ENCODE assay signal across 15 mouse cellular contexts in the genomic region with DNA sequence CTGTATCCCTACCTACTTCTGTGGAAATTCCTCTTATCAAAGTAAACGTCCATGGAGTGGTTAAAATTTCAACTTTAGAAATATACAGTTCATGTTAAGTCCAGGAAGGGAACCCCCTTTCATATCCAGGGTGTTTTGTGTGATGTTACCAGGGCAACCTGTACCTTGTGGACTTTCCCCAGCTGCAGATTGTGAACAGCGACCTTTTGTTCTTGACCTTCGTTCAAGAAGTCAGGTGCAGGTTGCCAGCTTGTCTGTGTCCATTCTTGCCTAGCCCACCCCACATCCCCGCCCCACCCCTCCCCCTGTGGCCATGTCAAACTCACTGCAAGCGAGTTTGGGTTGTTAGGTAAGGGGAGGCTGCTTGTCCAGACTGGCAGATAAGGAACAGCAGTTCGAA. TPM values are rescaled to one million over a fixed set of nuclear protein-coding genes. Genes with fewer than 3 reads are reported as not detected.
DNase-seq lines count a peak whose midpoint lies in the region; ATAC-seq lines count a peak whose summit lies in the region.
"Had no signal": no experiment of that assay in that cellular context is flagged by ENCODE, and none has a peak within 500 bp of the region (broad histone marks: within the 10 kb centered on the region; RNA-seq: fewer than 3 reads in every experiment).

No protein-coding gene starts in this region.

- no peak overlapping the region for H3K4me3 ChIP-seq in kidney, embryonic 16.5 days (ENCODE audit: low read length)
- H3K4me3 ChIP-seq in liver, embryonic 15.5 days (replicated peaks) = no peak overlapping the region
- H3K4me3 ChIP-seq in stomach, embryonic 15.5 days (replicated peaks) = no peak overlapping the region
- H3K4me3 ChIP-seq: embryonic facial prominence, embryonic 13.5 days; forebrain, embryonic 15.5 days; heart, adult 2 months; midbrain, embryonic 12.5 days had no signal

- no peak for DNase-seq in kidney, adult 8-10 months
- peak; percentile 37 for DNase-seq in induced T-regulatory cell, adult 2 months (ENCODE audit: low read depth)
- DNase-seq in layer of hippocampus, adult 9-10 months (ENCODE audit: low spot score) = no peak
- DNase-seq in layer of hippocampus, adult 11-12 months (ENCODE audit: low spot score) = no peak
- DNase-seq: adrenal gland, postnatal 14 days; cerebellum, adult 11 months; heart, adult 2 months; thymus, postnatal 14 days had no signal

- 0 out of 2 replicates have a peak, but pooled peaks cover 4% of the 10 kb centered on the region for H3K36me3 ChIP-seq in kidney, embryonic 16.5 days (ENCODE audit: insufficient read depth, low read length)
- H3K36me3 ChIP-seq in liver, embryonic 15.5 days (replicated peaks) = no peaks in the 10 kb centered on the region
- H3K36me3 ChIP-seq in stomach, embryonic 15.5 days = no peaks in the 10 kb centered on the region
- H3K36me3 ChIP-seq: forebrain, embryonic 15.5 days; midbrain, embryonic 12.5 days had no signal

- ATAC-seq in kidney, embryonic 16.5 days (ENCODE audit: low FRiP score, low TSS enrichment) = 0 out of 2 replicates have a peak, but pooled peaks have one; percentile 19
- peak; percentile 30; the same call in 1 of the 2 replicates for ATAC-seq in liver, embryonic 15.5 days (ENCODE audit: insufficient read depth)
- peak; percentile 87 for ATAC-seq in stomach, embryonic 15.5 days (ENCODE audit: insufficient read depth, low FRiP score, low read depth)
- ATAC-seq: forebrain, embryonic 15.5 days had no signal

- no peaks in the 10 kb centered on the region for H3K27me3 ChIP-seq in kidney, embryonic 16.5 days (ENCODE audit: insufficient read depth, low read length)
- H3K27me3 ChIP-seq in liver, embryonic 15.5 days = no peaks in the 10 kb centered on the region
- no peaks in the 10 kb centered on the region for H3K27me3 ChIP-seq in stomach, embryonic 15.5 days (replicated peaks)
- H3K27me3 ChIP-seq: embryonic facial prominence, embryonic 13.5 days; forebrain, embryonic 15.5 days; midbrain, embryonic 12.5 days had no signal

- no peak overlapping the region for H3K27ac ChIP-seq in kidney, embryonic 16.5 days (ENCODE audit: low read length)
- no peak overlapping the region; the same call in 1 of the 2 replicates for H3K27ac ChIP-seq in liver, embryonic 15.5 days (replicated peaks)
- H3K27ac ChIP-seq in stomach, embryonic 15.5 days = peak overlapping the region; percentile 80
- H3K27ac ChIP-seq: embryonic facial prominence, embryonic 13.5 days; forebrain, embryonic 15.5 days; heart, adult 2 months; kidney, postnatal 0 days; midbrain, embryonic 12.5 days had no signal

- WGBS in kidney, embryonic 16.5 days = 46% methylated on average over 6 of the region's 6 CpGs
- WGBS in liver, embryonic 15.5 days (ENCODE audit: insufficient replicate concordance) = 32% methylated on average over 6 of the region's 6 CpGs
- 29% methylated on average over 6 of the region's 6 CpGs for WGBS in stomach, embryonic 15.5 days

- no peaks in the 10 kb centered on the region for H3K9me3 ChIP-seq in kidney, embryonic 16.5 days (ENCODE audit: low read length)
- H3K9me3 ChIP-seq in liver, embryonic 15.5 days (replicated peaks) = no peaks in the 10 kb centered on the region
- H3K9me3 ChIP-seq in stomach, embryonic 15.5 days = no peaks in the 10 kb centered on the region
- H3K9me3 ChIP-seq: embryonic facial prominence, embryonic 13.5 days; forebrain, embryonic 15.5 days; midbrain, embryonic 12.5 days had no signal

- H3K4me2 ChIP-seq in kidney, embryonic 16.5 days (replicated peaks; ENCODE audit: low read depth, low read length) = no peak overlapping the region
- H3K4me2 ChIP-seq in liver, embryonic 15.5 days = no peak overlapping the region
- no peak overlapping the region for H3K4me2 ChIP-seq in stomach, embryonic 15.5 days
- H3K4me2 ChIP-seq: embryonic facial prominence, embryonic 13.5 days; forebrain, embryonic 15.5 days; midbrain, embryonic 12.5 days had no signal

- no peak overlapping the region for H3K9ac ChIP-seq in kidney, embryonic 16.5 days (replicated peaks; ENCODE audit: low read length)
- H3K9ac ChIP-seq in liver, embryonic 15.5 days = no peak overlapping the region
- H3K9ac ChIP-seq in stomach, embryonic 15.5 days = no peak overlapping the region
- H3K9ac ChIP-seq: embryonic facial prominence, embryonic 13.5 days; forebrain, embryonic 15.5 days; midbrain, embryonic 12.5 days had no signal

- peaks cover 6% of the 10 kb centered on the region; the same call in 1 of the 2 replicates for H3K4me1 ChIP-seq in kidney, embryonic 16.5 days (ENCODE audit: insufficient read depth, low read length)
- peaks cover 11% of the 10 kb centered on the region; the same call in 1 of the 2 replicates for H3K4me1 ChIP-seq in liver, embryonic 15.5 days (replicated peaks)
- H3K4me1 ChIP-seq in stomach, embryonic 15.5 days = no peaks in the 10 kb centered on the region; the same call in 1 of the 2 replicates
- H3K4me1 ChIP-seq: midbrain, embryonic 12.5 days had no signal

RNA-seq across cellular contexts. Expression of gene Syde2, which starts 39.4 kb away (rescaled TPM):
- 1.4 and 1.7 TPM in 2 replicates for polyA plus RNA-seq in kidney, embryonic 16.5 days (2015; fragmentation: Nextera tagmentation; extraction: Ambion mirVana)
- polyA plus RNA-seq in liver, embryonic 15.5 days (2015; fragmentation: Nextera tagmentation; extraction: Ambion mirVana) = 0.48 and 0.52 TPM in 2 replicates
- 2.0 and 2.1 TPM in 2 replicates for polyA plus RNA-seq in stomach, embryonic 15.5 days (2015; fragmentation: Nextera tagmentation; extraction: Ambion mirVana)

Comparison
In these comparisons a context has a peak if more than half of its experiments do, and no peak if none do; other contexts are left out.
1. ATAC-seq: peak in every context shown above with its lines; median percentile 87 in stomach, embryonic 15.5 days; 30 in liver, embryonic 15.5 days; 19 in kidney, embryonic 16.5 days.